7 mouse cellular contexts compared by ENCODE assay signal in the genomic region with DNA sequence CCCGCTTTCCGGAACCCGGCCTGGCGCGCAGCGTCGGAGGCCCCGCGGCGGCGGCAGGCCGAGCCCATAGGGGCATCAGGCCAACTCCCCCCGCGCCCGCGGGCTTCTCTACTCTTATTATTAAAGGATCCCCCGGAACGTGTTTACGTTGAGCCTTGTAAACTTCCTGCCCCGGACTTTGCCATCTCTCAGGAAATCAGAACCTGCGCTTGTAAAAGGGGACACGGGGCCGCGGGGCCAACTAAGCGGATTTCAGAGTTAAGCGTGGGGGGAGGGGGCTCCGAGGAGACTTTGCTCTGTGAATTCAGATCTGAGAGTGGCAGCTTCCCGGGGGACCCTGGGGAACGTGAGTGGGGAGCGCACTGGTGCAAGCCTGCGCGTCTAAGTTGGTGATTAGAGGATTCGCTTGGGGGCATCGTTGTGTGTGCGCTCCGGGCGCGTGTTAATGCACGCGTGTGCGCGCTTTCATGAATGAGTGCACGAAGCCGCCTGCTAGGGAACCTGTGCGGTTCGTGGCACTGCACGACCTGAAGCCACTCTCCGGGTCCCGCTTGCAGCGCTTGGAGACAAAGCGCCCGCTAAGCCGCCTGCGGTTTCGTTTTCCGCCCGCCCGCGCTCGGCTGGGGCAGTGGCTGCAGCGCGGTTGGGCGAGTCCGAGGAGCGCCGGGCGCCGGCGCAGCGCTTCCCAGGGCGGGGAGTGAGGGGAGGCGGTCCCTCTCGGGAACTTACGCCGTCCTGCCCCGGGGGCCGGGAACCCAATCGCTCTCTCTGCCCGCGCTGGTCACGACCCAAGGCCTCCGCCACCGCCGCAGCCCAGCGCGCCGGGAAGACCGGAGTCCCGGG. TPM values are rescaled to one million over a fixed set of nuclear protein-coding genes. Genes with fewer than 3 reads are reported as not detected.
DNase-seq lines count a peak whose midpoint lies in the region; ATAC-seq lines count a peak whose summit lies in the region.

No protein-coding gene starts in this region.

- peak overlapping the region; percentile 66 for H3K27ac ChIP-seq in embryonic facial prominence, embryonic 11.5 days (replicated peaks; ENCODE audit: low read depth, low read length)
- H3K27ac ChIP-seq in heart, embryonic 11.5 days (ENCODE audit: low read depth, low read length), result peak overlapping the region; percentile 59
- no peak overlapping the region for H3K27ac ChIP-seq in kidney, embryonic 15.5 days

- H3K9me3 ChIP-seq in embryonic facial prominence, embryonic 11.5 days (replicated peaks; ENCODE audit: control insufficient read depth, low read length), result no peaks in the 10 kb centered on the region
- H3K9me3 ChIP-seq in heart, embryonic 11.5 days (replicated peaks; ENCODE audit: control insufficient read depth, low read length), result no peaks in the 10 kb centered on the region
- H3K9me3 ChIP-seq in kidney, embryonic 15.5 days (replicated peaks), result no peaks in the 10 kb centered on the region

- peaks cover 9% of the 10 kb centered on the region for H3K4me1 ChIP-seq in embryonic facial prominence, embryonic 11.5 days (ENCODE audit: control insufficient read depth, insufficient read depth, low read length)
- H3K4me1 ChIP-seq in heart, embryonic 11.5 days (ENCODE audit: control insufficient read depth, insufficient read depth, low read length), result peaks cover 25% of the 10 kb centered on the region; the same call in 1 of the 2 replicates
- H3K4me1 ChIP-seq in kidney, embryonic 15.5 days, result peaks cover 37% of the 10 kb centered on the region

- peak; percentile 45; the same call in 1 of the 2 replicates for ATAC-seq in embryonic facial prominence, embryonic 11.5 days (replicated peaks; ENCODE audit: insufficient number of reproducible peaks, low FRiP score, low TSS enrichment, low read depth)
- ATAC-seq in heart, embryonic 11.5 days (replicated peaks; ENCODE audit: insufficient number of reproducible peaks, low FRiP score, low TSS enrichment), result peak; percentile 47
- peak; percentile 86 for ATAC-seq in kidney, embryonic 15.5 days (replicated peaks; ENCODE audit: low FRiP score)

- peak; percentile 24 for DNase-seq in adrenal gland, adult 8-10 months
- peak; percentile 81 for DNase-seq in embryonic facial prominence, embryonic 11.5 days (ENCODE audit: low spot score)
- DNase-seq in lung, postnatal 36 days, result peak; percentile 90
- peak; percentile 75 for DNase-seq in testis, postnatal 10 days (ENCODE audit: low spot score)
- no peak for DNase-seq in adipocyte (ENCODE audit: low spot score)

- peaks cover 86% of the 10 kb centered on the region for H3K27me3 ChIP-seq in embryonic facial prominence, embryonic 11.5 days (ENCODE audit: control insufficient read depth, insufficient read depth, low read length)
- H3K27me3 ChIP-seq in heart, embryonic 11.5 days (ENCODE audit: control insufficient read depth, insufficient read depth, low read length), result peaks cover 98% of the 10 kb centered on the region
- peaks cover 100% of the 10 kb centered on the region for H3K27me3 ChIP-seq in kidney, embryonic 15.5 days

- H3K36me3 ChIP-seq in embryonic facial prominence, embryonic 11.5 days (replicated peaks; ENCODE audit: control insufficient read depth, insufficient read depth, low read depth, low read length), result no peaks in the 10 kb centered on the region
- no peaks in the 10 kb centered on the region for H3K36me3 ChIP-seq in heart, embryonic 11.5 days (ENCODE audit: control insufficient read depth, insufficient read depth, low read length)
- H3K36me3 ChIP-seq in kidney, embryonic 15.5 days, result no peaks in the 10 kb centered on the region

- WGBS in embryonic facial prominence, embryonic 11.5 days, result under 1% methylated on average over 87 of the region's 89 CpGs
- 1% methylated on average over 87 of the region's 89 CpGs for WGBS in heart, embryonic 11.5 days (ENCODE audit: insufficient replicate concordance)
- under 1% methylated on average over 76 of the region's 89 CpGs for WGBS in kidney, embryonic 15.5 days

- peak overlapping the region; percentile 58 for H3K4me3 ChIP-seq in embryonic facial prominence, embryonic 11.5 days (ENCODE audit: low read depth, low read length)
- peak overlapping the region; percentile 60 for H3K4me3 ChIP-seq in heart, embryonic 11.5 days (ENCODE audit: low read depth, low read length)
- peak overlapping the region; percentile 62 for H3K4me3 ChIP-seq in kidney, embryonic 15.5 days (replicated peaks)

- H3K9ac ChIP-seq in embryonic facial prominence, embryonic 11.5 days (replicated peaks; ENCODE audit: low read length), result peak overlapping the region; percentile 65
- peak overlapping the region; percentile 30; the same call in 1 of the 2 replicates for H3K9ac ChIP-seq in heart, embryonic 11.5 days (ENCODE audit: low read depth, low read length)
- H3K9ac ChIP-seq in kidney, embryonic 15.5 days, result peak overlapping the region; percentile 50

- H3K4me2 ChIP-seq in embryonic facial prominence, embryonic 11.5 days (ENCODE audit: low read depth, low read length), result peak overlapping the region; percentile 97
- peak overlapping the region; percentile 98 for H3K4me2 ChIP-seq in heart, embryonic 11.5 days
- peak overlapping the region; percentile 98 for H3K4me2 ChIP-seq in kidney, embryonic 15.5 days

RNA-seq across cellular contexts. Expression of a gene that starts 0.9 kb away (rescaled TPM):
- total RNA-seq in adrenal gland, adult 8-10 months (2022), result under 1 TPM; 0.17 to 0.46 (median 0.29) TPM
- polyA plus RNA-seq in embryonic facial prominence, embryonic 11.5 days (2014; fragmentation: Nextera tagmentation; extraction: Ambion mirVana), result 19.6 and 24.5 TPM in 2 replicates
- polyA plus RNA-seq in heart, embryonic 11.5 days (2014; fragmentation: Nextera tagmentation; extraction: Ambion mirVana), result 3.1 and 9.0 TPM in 2 replicates
- 1.6 and 5.2 TPM in 2 replicates for polyA plus RNA-seq in kidney, embryonic 15.5 days (2015; fragmentation: Nextera tagmentation; extraction: Ambion mirVana)

RNA-seq across cellular contexts. Expression of a gene that starts 24.9 kb away (rescaled TPM):
- total RNA-seq in adrenal gland, adult 8-10 months (2022), result 10 to 100 TPM; 35.0 to 59.1 (median 47.1) TPM
- polyA plus RNA-seq in embryonic facial prominence, embryonic 11.5 days (2014; fragmentation: Nextera tagmentation; extraction: Ambion mirVana), result 50.0 and 52.5 TPM in 2 replicates
- polyA plus RNA-seq in heart, embryonic 11.5 days (2014; fragmentation: Nextera tagmentation; extraction: Ambion mirVana), result 45.1 and 46.2 TPM in 2 replicates
- polyA plus RNA-seq in kidney, embryonic 15.5 days (2015; fragmentation: Nextera tagmentation; extraction: Ambion mirVana), result 65.5 and 67.1 TPM in 2 replicates

RNA-seq across cellular contexts. Expression of a gene that starts 32.7 kb away (rescaled TPM):
- 1 to 10 TPM; 3.9 to 5.9 (median 5.1) TPM for total RNA-seq in adrenal gland, adult 8-10 months (2022)
- polyA plus RNA-seq in embryonic facial prominence, embryonic 11.5 days (2014; fragmentation: Nextera tagmentation; extraction: Ambion mirVana), result 15.1 and 15.7 TPM in 2 replicates
- polyA plus RNA-seq in heart, embryonic 11.5 days (2014; fragmentation: Nextera tagmentation; extraction: Ambion mirVana), result 12.7 and 14.1 TPM in 2 replicates
- 40.8 and 42.3 TPM in 2 replicates for polyA plus RNA-seq in kidney, embryonic 15.5 days (2015; fragmentation: Nextera tagmentation; extraction: Ambion mirVana)

RNA-seq across cellular contexts. Expression of a gene that starts 44.4 kb away (rescaled TPM):
- total RNA-seq in adrenal gland, adult 8-10 months (2022), result under 1 TPM; 0.24 to 0.78 (median 0.54) TPM
- polyA plus RNA-seq in embryonic facial prominence, embryonic 11.5 days (2014; fragmentation: Nextera tagmentation; extraction: Ambion mirVana), result 4.4 and 4.7 TPM in 2 replicates
- 0.69 and 1.2 TPM in 2 replicates for polyA plus RNA-seq in heart, embryonic 11.5 days (2014; fragmentation: Nextera tagmentation; extraction: Ambion mirVana)
- polyA plus RNA-seq in kidney, embryonic 15.5 days (2015; fragmentation: Nextera tagmentation; extraction: Ambion mirVana), result 6.7 and 6.9 TPM in 2 replicates
